Mouse (Mus musculus) heart, embryonic 12.5 days (tissue): Measurements from ENCODE around the gene Styx. TPM values are rescaled to one million over a fixed set of nuclear protein-coding genes. Genes with fewer than 3 reads are reported as not detected.
"Not testable (repeated sequence)": the region's sequence is repeated elsewhere in the genome, so short reads cannot be mapped to it uniquely, and the experiment has no call there.

Experiments
- ATAC-seq: fragments of 200-750 bp; cut with Nextera tagmentation; 2 replicates; pipeline ENCODE4 v1.8.0; 2017; ENCODE audit warnings: moderate TSS enrichment, moderate library complexity; ENCODE audit not compliant: insufficient number of reproducible peaks, low FRiP score
- H3K27ac ChIP-seq: fragments of 300-500 bp; sonication (generic); 2 replicates; pipeline ENCODE4 v1.5.1; 2016; ENCODE audit warnings: mild to moderate bottlenecking, moderate library complexity; ENCODE audit not compliant: poor library complexity, severe bottlenecking
- H3K27me3 ChIP-seq: fragments of 300-500 bp; sonication (generic); replicated peaks from 2 replicates; pipeline ENCODE4 v1.6.1; 2016; ENCODE audit warnings: mild to moderate bottlenecking, moderate library complexity
- H3K36me3 ChIP-seq: fragments of 300-500 bp; sonication (generic); 2 replicates; pipeline ENCODE4 v1.6.1; 2016; ENCODE audit warnings: mild to moderate bottlenecking, moderate library complexity
- H3K4me1 ChIP-seq: fragments of 300-500 bp; sonication (generic); replicated peaks from 2 replicates; pipeline ENCODE4 v1.6.1; 2016; ENCODE audit warnings: mild to moderate bottlenecking
- H3K4me2 ChIP-seq: fragments of 300-500 bp; sonication (generic); 2 replicates; pipeline ENCODE4 v1.6.1; 2016; ENCODE audit warnings: mild to moderate bottlenecking, moderate library complexity
- H3K4me3 ChIP-seq: fragments of 300-500 bp; sonication (generic); 2 replicates; pipeline ENCODE4 v1.5.1; 2016; ENCODE audit warnings: mild to moderate bottlenecking
- H3K9ac ChIP-seq: fragments of 300-500 bp; sonication (generic); 2 replicates; pipeline ENCODE4 v1.6.1; 2016; ENCODE audit warnings: mild to moderate bottlenecking, moderate library complexity
- H3K9me3 ChIP-seq: fragments of 300-500 bp; sonication (generic); replicated peaks from 2 replicates; pipeline ENCODE4 v1.6.1; 2016; ENCODE audit warnings: mild to moderate bottlenecking, moderate library complexity
- WGBS: fragments of 180-500 bp; shearing (Covaris S2); methylation state at CpG from one replicate; pipeline ENCODE4 v1.1.7; 2016; 5-methylcytosine and 5-hydroxymethylcytosine counted together
- polyA plus RNA-seq: library from polyadenylated mRNA; unstranded; fragments of >200 nt; fragmentation: Nextera tagmentation; extraction: Ambion mirVana; gene quantifications from 2 replicates; pipeline ENCODE4 v1.2.1, GENCODE M21; 2016

Styx gene
- polyA plus RNA-seq, 1 experiment from 2014 or later: 48.6 TPM

DNA sequence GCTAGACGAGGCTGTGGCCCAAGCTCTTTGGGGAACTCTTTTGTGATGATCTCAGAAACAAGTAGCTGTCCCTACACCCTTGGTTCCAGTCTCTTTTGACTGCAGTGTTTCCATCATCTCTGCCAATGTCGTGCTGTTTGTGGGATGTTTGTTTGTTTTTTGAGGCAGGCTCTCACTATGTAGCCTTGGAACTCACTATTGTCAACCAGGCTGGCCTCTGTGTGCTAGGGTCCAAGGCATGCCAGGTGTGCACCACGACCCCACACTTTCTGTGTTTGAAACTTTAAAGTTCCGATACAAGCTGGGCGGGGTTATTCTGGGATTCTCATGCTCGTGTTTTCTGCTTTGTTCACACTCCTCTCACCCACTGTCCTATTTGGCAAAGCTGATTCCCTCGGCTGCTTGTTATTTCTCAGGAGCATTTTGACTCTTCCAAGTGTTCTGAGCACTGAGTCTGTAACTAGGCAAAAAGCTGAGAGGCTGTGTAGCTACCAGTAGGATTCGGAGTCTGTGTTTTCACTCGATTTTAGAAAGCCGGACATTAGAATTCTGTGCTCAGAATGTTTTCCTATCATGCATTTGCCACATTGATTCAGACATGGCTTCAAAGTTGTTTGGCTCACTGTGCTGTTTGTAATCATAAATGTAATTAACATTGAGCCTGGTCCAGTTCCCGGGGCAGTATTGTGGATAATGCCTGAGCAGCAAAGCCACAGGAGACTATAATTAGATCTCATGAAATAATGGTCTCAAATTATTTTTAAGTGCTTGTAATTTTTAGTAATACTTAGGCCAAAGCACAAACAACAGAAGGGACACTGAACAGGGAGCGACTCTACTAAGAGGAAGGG lies 105.0 kb downstream of the Styx start:
- peaks cover 62% of the 10 kb centered on the region for H3K4me1 ChIP-seq
- no peaks in the 10 kb centered on the region for H3K27me3 ChIP-seq
- no peak overlapping the region for H3K4me2 ChIP-seq
- peaks cover 36% of the 10 kb centered on the region for H3K36me3 ChIP-seq
- no peak overlapping the region for H3K4me3 ChIP-seq
- H3K27ac ChIP-seq: peak overlapping the region; percentile 52
- H3K9me3 ChIP-seq: no peaks in the 10 kb centered on the region
- no peak overlapping the region for H3K9ac ChIP-seq
- WGBS: 51% methylated on average over 12 of the region's 12 CpGs
- ATAC-seq: no peak

DNA sequence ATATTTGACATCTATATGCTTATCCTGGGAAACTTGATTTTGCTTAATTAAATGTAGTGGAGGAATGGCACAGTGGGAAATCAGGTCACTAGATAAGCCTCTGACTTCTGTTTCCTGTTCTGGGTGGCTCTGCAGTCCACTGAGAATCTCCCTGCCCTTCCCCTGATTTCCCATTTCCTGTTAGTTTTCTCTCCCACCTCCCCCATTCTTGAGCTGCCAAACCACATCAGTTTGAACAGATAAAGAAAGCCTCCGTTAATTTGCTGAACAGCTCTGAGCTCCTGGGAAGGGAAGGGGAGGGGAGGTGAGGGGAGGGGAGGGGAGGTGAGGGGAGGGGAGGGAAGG lies 105.6 kb downstream of the Styx start:
- Histone ChIP-seq H3K36me3 (peaks cover 41% of the 10 kb centered on the region), H3K27me3 (no peaks in the 10 kb centered on the region), H3K4me1 (peaks cover 57% of the 10 kb centered on the region), H3K9ac (no peak overlapping the region), H3K4me2 (no peak overlapping the region), H3K9me3 (no peaks in the 10 kb centered on the region), H3K4me3 (no peak overlapping the region), H3K27ac (peak overlapping the region; percentile 52)
- WGBS: 0% methylated on average over 1 of the region's 1 CpGs
- peak; percentile 26; the same call in 1 of the 2 replicates for ATAC-seq

DNA sequence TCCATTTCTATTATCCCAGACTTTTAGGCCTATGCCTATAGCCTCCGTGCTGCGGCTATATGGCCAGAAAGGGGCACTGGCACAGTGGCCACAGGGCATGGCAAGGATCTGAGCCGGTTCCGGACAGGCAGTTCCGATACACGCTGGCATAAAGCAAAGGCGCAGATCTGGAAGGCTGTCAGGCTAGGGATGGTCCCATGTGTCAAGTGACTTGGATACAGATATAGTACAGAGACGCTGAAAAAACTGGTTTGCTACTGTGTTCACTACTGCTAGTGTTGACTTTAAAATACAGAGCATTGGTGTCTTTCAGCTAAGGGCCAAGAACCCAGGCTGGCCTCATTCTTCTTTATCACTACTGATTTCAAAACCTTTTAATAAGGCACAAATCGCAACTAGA lies 106.1 kb downstream of the Styx start:
- H3K9me3 ChIP-seq: no peaks in the 10 kb centered on the region
- no peak overlapping the region for H3K9ac ChIP-seq
- H3K36me3 ChIP-seq: peaks cover 46% of the 10 kb centered on the region
- H3K27ac ChIP-seq: peak overlapping the region; percentile 85
- 59% methylated on average over 9 of the region's 9 CpGs for WGBS
- ATAC-seq: no peak
- H3K4me2 ChIP-seq: no peak overlapping the region
- no peak overlapping the region for H3K4me3 ChIP-seq
- no peaks in the 10 kb centered on the region for H3K27me3 ChIP-seq
- peaks cover 53% of the 10 kb centered on the region for H3K4me1 ChIP-seq

DNA sequence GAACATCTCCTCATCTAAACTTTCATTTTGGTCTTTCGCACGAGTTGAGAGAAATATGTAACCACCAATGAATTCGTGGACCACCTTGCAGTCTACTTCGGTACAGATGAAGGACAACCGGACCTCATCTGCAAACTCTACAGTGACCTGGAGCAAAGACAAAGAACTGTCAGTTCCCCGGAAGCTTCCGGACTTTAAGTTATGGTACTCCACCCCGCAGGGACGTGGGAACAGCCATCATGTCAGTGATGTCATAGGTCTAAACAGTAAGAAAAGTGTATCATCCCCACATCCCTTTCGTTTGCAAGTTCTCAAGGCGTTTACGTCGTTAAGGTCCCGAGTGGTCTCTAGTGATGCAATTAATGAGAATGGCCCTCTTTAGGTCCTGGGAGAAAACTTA lies 109.0 kb downstream of the Styx start:
- Histone ChIP-seq H3K9me3 (no peaks in the 10 kb centered on the region), H3K27ac (no peak overlapping the region), H3K4me1 (peaks cover 51% of the 10 kb centered on the region), H3K36me3 (peaks cover 64% of the 10 kb centered on the region), H3K27me3 (no peaks in the 10 kb centered on the region), H3K9ac (no peak overlapping the region), H3K4me3 (no peak overlapping the region), H3K4me2 (no peak overlapping the region)
- ATAC-seq: no peak
- 91% methylated on average over 14 of the region's 14 CpGs for WGBS

DNA sequence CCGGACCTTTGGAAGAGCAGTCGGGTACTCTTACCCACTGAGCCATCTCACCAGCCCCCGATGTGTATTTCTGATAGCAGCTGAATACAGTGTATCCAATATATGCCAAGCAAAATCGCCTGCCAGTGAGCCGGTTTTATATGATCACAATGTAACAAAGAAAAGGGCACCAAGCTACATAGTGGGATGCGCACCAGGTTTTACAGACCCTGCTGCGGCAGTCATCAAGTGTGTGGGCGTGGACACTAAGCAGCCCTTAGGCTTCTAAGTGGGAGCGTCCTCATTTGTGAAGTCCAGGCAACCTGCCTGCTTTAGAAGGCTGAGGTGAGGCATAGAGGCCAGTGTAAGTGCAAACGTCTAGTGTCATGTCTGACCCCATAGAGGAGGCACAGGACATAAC lies 109.6 kb downstream of the Styx start:
- Histone ChIP-seq H3K4me2 (no peak overlapping the region), H3K36me3 (peaks cover 65% of the 10 kb centered on the region), H3K9me3 (no peaks in the 10 kb centered on the region), H3K27ac (no peak overlapping the region), H3K9ac (no peak overlapping the region), H3K4me1 (peaks cover 48% of the 10 kb centered on the region), H3K4me3 (no peak overlapping the region), H3K27me3 (no peaks in the 10 kb centered on the region)
- WGBS: 90% methylated on average over 10 of the region's 10 CpGs
- no peak for ATAC-seq

DNA sequence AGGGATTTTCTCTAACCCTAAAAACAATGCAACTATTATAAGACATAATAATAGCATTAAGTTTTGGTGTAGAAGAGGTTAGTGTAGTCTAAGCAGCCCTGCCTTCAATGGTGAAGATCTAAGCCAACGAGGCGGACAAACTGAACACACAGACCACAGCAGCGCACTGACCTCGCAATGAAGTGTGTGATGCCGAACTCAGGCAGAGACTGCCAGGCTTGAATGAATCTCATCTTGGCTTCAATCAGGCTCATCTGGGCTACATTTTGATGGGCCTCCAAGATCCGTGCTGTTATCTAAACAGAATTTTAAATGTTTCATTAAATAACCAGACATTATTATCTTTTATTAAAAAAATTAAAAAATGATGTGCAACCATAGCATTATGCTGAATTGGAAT lies 111.1 kb downstream of the Styx start:
- no peaks in the 10 kb centered on the region for H3K27me3 ChIP-seq
- H3K4me1 ChIP-seq: peaks cover 35% of the 10 kb centered on the region
- H3K36me3 ChIP-seq: peaks cover 80% of the 10 kb centered on the region
- no peak overlapping the region for H3K4me3 ChIP-seq
- no peak overlapping the region for H3K27ac ChIP-seq
- ATAC-seq: no peak
- no peak overlapping the region for H3K4me2 ChIP-seq
- no peaks in the 10 kb centered on the region for H3K9me3 ChIP-seq
- WGBS: 94% methylated on average over 6 of the region's 6 CpGs
- no peak overlapping the region for H3K9ac ChIP-seq

DNA sequence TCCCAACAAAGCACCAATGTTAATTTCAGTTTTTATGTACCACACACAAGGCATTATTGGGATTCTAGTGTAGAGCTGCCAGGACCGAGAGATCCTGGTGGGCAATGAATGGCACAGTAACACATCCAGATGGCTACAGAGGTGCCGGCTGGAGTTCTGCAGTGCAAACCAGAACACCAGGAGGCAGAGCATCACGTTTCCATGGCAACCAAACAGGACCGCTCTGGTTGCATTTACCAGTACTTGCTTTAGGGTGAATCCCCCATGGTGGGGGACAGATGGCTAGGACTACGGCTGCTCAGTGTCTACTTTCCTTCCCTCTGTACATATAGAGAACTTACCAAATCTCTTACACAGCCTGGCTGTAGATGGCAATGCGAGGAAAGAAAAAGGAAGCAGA lies 111.5 kb downstream of the Styx start:
- Histone ChIP-seq H3K4me1 (peaks cover 31% of the 10 kb centered on the region), H3K4me3 (no peak overlapping the region), H3K27me3 (no peaks in the 10 kb centered on the region), H3K9ac (no peak overlapping the region), H3K4me2 (no peak overlapping the region), H3K9me3 (no peaks in the 10 kb centered on the region), H3K36me3 (peaks cover 83% of the 10 kb centered on the region), H3K27ac (no peak overlapping the region)
- no peak for ATAC-seq
- 69% methylated on average over 6 of the region's 6 CpGs for WGBS

DNA sequence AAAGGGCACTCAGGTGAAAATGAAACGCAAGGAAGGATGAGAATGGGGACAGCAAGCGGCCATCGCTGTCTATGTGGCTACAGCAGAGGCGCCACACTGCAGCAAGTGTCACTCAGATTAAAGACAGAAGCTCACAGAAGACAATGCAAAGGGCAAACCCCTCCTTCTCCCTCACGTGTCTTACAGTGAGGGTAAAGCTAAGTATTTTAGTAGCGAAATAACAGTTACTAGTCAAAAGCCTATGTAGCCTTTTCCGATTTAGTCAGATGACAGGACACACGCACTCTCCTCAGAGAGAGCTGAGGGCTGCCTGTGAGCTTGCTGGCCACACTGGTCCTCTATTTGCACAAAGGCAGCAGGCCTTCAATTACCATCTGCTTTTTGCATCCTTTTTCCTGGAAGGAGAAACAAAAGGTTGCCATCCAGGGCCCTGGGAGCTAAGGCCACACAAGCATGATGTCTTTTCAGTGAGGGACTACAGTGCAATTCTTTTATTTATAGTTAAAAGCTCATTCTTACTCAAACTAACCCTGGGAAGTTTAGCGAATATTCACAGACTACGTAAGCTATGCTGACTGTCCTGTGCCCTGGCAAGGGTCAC lies 112.1 kb downstream of the Styx start:
- ATAC-seq: no peak
- WGBS: 55% methylated on average over 10 of the region's 10 CpGs
- Histone ChIP-seq H3K9me3 (no peaks in the 10 kb centered on the region), H3K27ac (peak overlapping the region; percentile 85), H3K4me2 (peak overlapping the region; percentile 31), H3K27me3 (no peaks in the 10 kb centered on the region), H3K4me3 (no peak overlapping the region), H3K36me3 (peaks cover 83% of the 10 kb centered on the region), H3K4me1 (peaks cover 28% of the 10 kb centered on the region), H3K9ac (no peak overlapping the region)

DNA sequence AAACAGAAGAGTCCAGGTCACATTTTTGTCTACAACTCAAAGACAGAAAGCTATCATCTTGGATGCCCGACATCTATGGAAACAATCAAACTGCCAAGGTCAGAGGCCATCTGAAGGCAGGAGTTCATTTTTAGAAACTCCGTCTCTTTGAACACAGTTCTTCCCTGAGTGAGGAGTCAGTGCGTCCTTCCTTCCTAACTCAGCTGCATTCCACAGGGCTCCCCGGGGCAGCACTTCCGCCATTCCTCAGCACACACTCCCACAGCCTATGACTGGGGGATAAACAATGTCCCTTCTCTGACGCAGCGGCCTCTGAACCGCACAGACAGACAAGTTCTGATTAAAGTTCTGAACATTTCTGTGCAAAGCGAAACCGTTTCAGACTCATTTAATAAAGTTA lies 112.7 kb downstream of the Styx start:
- 10% methylated on average over 10 of the region's 10 CpGs for WGBS
- peak; percentile 82; the same call in 1 of the 2 replicates for ATAC-seq
- no peak overlapping the region for H3K9ac ChIP-seq

DNA sequence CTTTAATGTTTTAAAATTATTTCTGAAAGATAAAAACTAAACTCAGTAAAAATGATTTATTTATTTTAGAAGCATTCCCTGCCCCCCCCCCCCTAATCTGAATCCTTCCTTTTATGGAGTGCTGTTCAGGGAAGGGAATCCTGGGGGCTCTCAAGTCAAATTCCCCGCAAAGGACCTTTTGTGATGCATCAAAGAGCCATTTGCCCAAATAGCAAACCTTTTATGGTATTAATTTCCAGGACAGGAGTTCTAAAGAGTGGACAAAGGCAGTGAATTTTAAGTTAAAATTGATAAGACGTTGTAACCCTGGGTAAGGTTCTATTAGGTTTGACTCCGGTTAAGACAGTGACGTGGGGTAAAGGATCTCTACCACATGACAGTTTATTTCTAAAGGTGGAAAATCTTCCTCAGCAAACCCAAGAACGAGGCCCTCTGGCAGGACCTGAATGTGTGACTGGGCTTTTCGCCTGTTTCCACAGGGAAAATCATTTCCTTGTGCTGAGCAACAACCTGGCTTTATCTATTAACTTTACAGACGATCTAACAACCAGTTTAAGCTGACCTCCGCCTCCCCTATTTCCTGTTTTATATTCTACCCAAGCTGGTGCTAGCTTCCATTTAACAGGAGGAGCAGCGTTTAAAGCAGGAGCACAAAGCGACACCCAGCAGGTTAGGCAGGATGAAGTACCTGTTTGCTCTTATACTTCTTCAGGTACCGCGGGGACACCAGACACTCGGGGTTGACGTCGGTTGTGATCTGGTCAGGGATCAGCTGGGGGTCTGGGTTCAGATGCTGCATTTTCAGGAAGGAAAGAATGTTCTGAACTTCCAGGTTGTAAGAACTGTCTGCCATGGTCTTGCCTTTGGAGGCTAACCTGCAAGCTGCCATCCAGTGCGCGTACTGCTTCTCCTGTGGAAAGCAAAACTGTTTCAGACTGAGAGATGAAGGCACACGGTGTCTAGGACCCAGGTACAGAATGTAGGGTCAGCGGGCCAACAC lies 113.4 kb downstream of the Styx start:
- WGBS: 62% methylated on average over 19 of the region's 19 CpGs
- Histone ChIP-seq H3K4me2 (no peak overlapping the region), H3K9ac (peak overlapping the region; percentile 34; the same call in 1 of the 2 replicates), H3K27me3 (no peaks in the 10 kb centered on the region), H3K27ac (peak overlapping the region; percentile 85), H3K4me3 (no peak overlapping the region), H3K9me3 (no peaks in the 10 kb centered on the region), H3K36me3 (peaks cover 79% of the 10 kb centered on the region), H3K4me1 (peaks cover 28% of the 10 kb centered on the region)
- ATAC-seq: no peak

More for the DNA sequence above, 112.7 kb downstream of the Styx start:
- Histone ChIP-seq H3K36me3 (peaks cover 78% of the 10 kb centered on the region), H3K4me3 (no peak overlapping the region), H3K9me3 (no peaks in the 10 kb centered on the region), H3K4me1 (peaks cover 28% of the 10 kb centered on the region), H3K27me3 (no peaks in the 10 kb centered on the region), H3K4me2 (peak overlapping the region; percentile 31), H3K27ac (peak overlapping the region; percentile 85)

DNA sequence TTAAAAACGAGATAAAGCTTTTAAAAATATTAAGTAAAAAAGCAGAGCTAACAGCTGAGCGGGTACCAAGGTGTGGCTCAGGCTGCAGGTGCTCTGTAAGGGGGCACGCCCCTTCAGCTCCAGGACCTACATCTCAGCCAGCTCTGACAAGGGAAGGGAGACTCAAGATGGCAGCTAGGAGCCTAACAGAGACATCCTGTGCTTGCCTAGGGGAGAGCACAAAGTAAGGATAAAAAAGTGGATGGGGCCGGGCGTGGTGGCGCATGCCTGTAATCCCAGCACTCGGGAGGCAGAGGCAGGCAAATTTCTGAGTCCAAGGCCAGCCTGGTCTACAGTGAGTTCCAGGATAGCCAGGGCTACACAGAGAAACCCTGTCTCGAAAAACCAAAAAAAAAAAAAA lies 115.5 kb downstream of the Styx start:
- H3K4me1 ChIP-seq: peaks cover 28% of the 10 kb centered on the region
- peaks cover 82% of the 10 kb centered on the region for H3K36me3 ChIP-seq
- not testable (repeated sequence) for ATAC-seq

More for the DNA sequence above, 115.5 kb downstream of the Styx start:
- H3K27me3 ChIP-seq, H3K9me3 ChIP-seq, H3K4me3 ChIP-seq, H3K9ac ChIP-seq, H3K4me2 ChIP-seq, H3K27ac ChIP-seq: not testable (repeated sequence)
- 88% methylated on average over 8 of the region's 8 CpGs for WGBS
